Mouse (Mus musculus) liver, embryonic 13.5 days (tissue): ENCODE measurements around the gene Gm20916. TPM values are rescaled to one million over a fixed set of nuclear protein-coding genes. Genes with fewer than 3 reads are reported as not detected.
"Not testable (repeated sequence)": the region's sequence is repeated elsewhere in the genome, so short reads cannot be mapped to it uniquely, and the experiment has no call there.

Experiments used
- ATAC-seq: fragments of 200-750 bp; cut with Nextera tagmentation; 2 replicates; pipeline ENCODE4 v1.8.0; 2017; ENCODE audit warnings: low read depth, mild to moderate bottlenecking, moderate number of reproducible peaks, moderate library complexity
- DNase-seq: peaks from one replicate; pipeline ENCODE4 v3.0.0; 2022
- H3K27ac ChIP-seq: fragments of 300-500 bp; sonication (generic); 2 replicates; pipeline ENCODE4 v1.5.1; 2015; ENCODE audit warnings: moderate library complexity, mild to moderate bottlenecking, inconsistent platforms
- H3K27me3 ChIP-seq: fragments of 300-500 bp; sonication (generic); 2 replicates; pipeline ENCODE4 v1.6.1; 2015; ENCODE audit warnings: mild to moderate bottlenecking, inconsistent platforms
- H3K36me3 ChIP-seq: fragments of 300-500 bp; sonication (generic); 2 replicates; pipeline ENCODE4 v1.6.1; 2015; ENCODE audit warnings: mild to moderate bottlenecking, inconsistent platforms
- H3K4me1 ChIP-seq: fragments of 300-500 bp; sonication (generic); replicated peaks from 2 replicates; pipeline ENCODE4 v1.6.1; 2015; ENCODE audit warnings: inconsistent platforms
- H3K4me2 ChIP-seq: fragments of 300-500 bp; sonication (generic); 2 replicates; pipeline ENCODE4 v1.6.1; 2015; ENCODE audit warnings: inconsistent platforms, mild to moderate bottlenecking, moderate library complexity
- H3K4me3 ChIP-seq: fragments of 300-500 bp; sonication (generic); replicated peaks from 2 replicates; pipeline ENCODE4 v1.5.1; 2015; ENCODE audit warnings: mild to moderate bottlenecking, inconsistent platforms
- H3K9ac ChIP-seq: fragments of 300-500 bp; sonication (generic); 2 replicates; pipeline ENCODE4 v1.6.1; 2015; ENCODE audit warnings: mild to moderate bottlenecking, inconsistent platforms
- H3K9me3 ChIP-seq: fragments of 300-500 bp; sonication (generic); replicated peaks from 2 replicates; pipeline ENCODE4 v1.6.1; 2016; ENCODE audit warnings: inconsistent platforms
- WGBS: fragments of 180-500 bp; shearing (Covaris S2); methylation state at CpG from one replicate; pipeline ENCODE4 v1.1.7; 2015; ENCODE audit not compliant: insufficient replicate concordance; 5-methylcytosine and 5-hydroxymethylcytosine counted together
- polyA plus RNA-seq: library from polyadenylated mRNA; unstranded; fragments of >200 nt; fragmentation: Nextera tagmentation; extraction: Ambion mirVana; gene quantifications from 2 replicates; pipeline ENCODE4 v1.2.1, GENCODE M21; 2015

Gene Gm20916
- polyA plus RNA-seq, result not detected in 2 replicates

DNA sequence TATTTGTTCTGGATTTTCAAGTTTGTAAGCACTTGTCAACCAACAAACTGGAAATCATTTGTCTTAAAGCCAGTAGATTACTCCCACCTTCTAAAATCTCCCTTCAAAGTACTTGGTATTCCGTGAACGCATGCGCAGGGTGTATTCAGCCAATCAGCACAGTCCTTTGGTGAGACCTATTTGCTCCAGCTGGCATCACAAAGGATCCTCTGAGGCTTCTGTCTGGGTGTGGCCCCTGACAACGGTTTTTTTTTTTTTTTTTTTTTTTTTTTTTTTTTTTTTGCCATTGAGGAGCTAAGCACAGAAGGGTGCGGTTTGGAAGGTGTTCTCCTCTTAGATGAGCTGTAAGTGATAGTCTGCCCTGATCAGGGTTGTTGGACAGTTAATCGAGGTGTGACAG, at the start of gene Gm20916:
Gm20916 (plus strand) TSS at position 301 of the 400 bp plus-strand sequence.
- H3K36me3 ChIP-seq, H3K27me3 ChIP-seq, H3K27ac ChIP-seq, ATAC-seq, H3K9ac ChIP-seq, H3K4me1 ChIP-seq, DNase-seq, H3K9me3 ChIP-seq, H3K4me3 ChIP-seq, H3K4me2 ChIP-seq: not testable (repeated sequence)
- WGBS, result no CpG with 5 or more reads among the region's 6 CpGs

Other genes with a start within 250 kb of the Gm20916 start
- not detected in 2 replicates for gene Gm20917, start 168.4 kb upstream of the Gm20916 start, polyA plus RNA-seq